Mouse (Mus musculus) liver, embryonic 13.5 days (tissue): ENCODE measurements around the gene Stx6. TPM values are rescaled to one million over a fixed set of nuclear protein-coding genes. Genes with fewer than 3 reads are reported as not detected.

Source experiments
- ATAC-seq: fragments of 200-750 bp; cut with Nextera tagmentation; 2 replicates; pipeline ENCODE4 v1.8.0; 2017; ENCODE audit warnings: low read depth, mild to moderate bottlenecking, moderate number of reproducible peaks, moderate library complexity
- DNase-seq: peaks from one replicate; pipeline ENCODE4 v3.0.0; 2022
- H3K27ac ChIP-seq: fragments of 300-500 bp; sonication (generic); 2 replicates; pipeline ENCODE4 v1.5.1; 2015; ENCODE audit warnings: moderate library complexity, mild to moderate bottlenecking, inconsistent platforms
- H3K27me3 ChIP-seq: fragments of 300-500 bp; sonication (generic); 2 replicates; pipeline ENCODE4 v1.6.1; 2015; ENCODE audit warnings: mild to moderate bottlenecking, inconsistent platforms
- H3K36me3 ChIP-seq: fragments of 300-500 bp; sonication (generic); 2 replicates; pipeline ENCODE4 v1.6.1; 2015; ENCODE audit warnings: mild to moderate bottlenecking, inconsistent platforms
- H3K4me1 ChIP-seq: fragments of 300-500 bp; sonication (generic); replicated peaks from 2 replicates; pipeline ENCODE4 v1.6.1; 2015; ENCODE audit warnings: inconsistent platforms
- H3K4me2 ChIP-seq: fragments of 300-500 bp; sonication (generic); 2 replicates; pipeline ENCODE4 v1.6.1; 2015; ENCODE audit warnings: inconsistent platforms, mild to moderate bottlenecking, moderate library complexity
- H3K4me3 ChIP-seq: fragments of 300-500 bp; sonication (generic); replicated peaks from 2 replicates; pipeline ENCODE4 v1.5.1; 2015; ENCODE audit warnings: mild to moderate bottlenecking, inconsistent platforms
- H3K9ac ChIP-seq: fragments of 300-500 bp; sonication (generic); 2 replicates; pipeline ENCODE4 v1.6.1; 2015; ENCODE audit warnings: mild to moderate bottlenecking, inconsistent platforms
- H3K9me3 ChIP-seq: fragments of 300-500 bp; sonication (generic); replicated peaks from 2 replicates; pipeline ENCODE4 v1.6.1; 2016; ENCODE audit warnings: inconsistent platforms
- WGBS: fragments of 180-500 bp; shearing (Covaris S2); methylation state at CpG from one replicate; pipeline ENCODE4 v1.1.7; 2015; ENCODE audit not compliant: insufficient replicate concordance; 5-methylcytosine and 5-hydroxymethylcytosine counted together
- polyA plus RNA-seq: library from polyadenylated mRNA; unstranded; fragments of >200 nt; fragmentation: Nextera tagmentation; extraction: Ambion mirVana; gene quantifications from 2 replicates; pipeline ENCODE4 v1.2.1, GENCODE M21; 2015

Gene Stx6
- polyA plus RNA-seq, 1 experiment from 2014 or later: 10.8 TPM

- H3K27ac ChIP-seq: no peak overlapping the region
- no peaks in the 10 kb centered on the region for H3K9me3 ChIP-seq
- no peak overlapping the region for H3K9ac ChIP-seq
- H3K36me3 ChIP-seq: 0 out of 2 replicates have a peak, but pooled peaks cover 2% of the 10 kb centered on the region
- H3K4me3 ChIP-seq: no peak overlapping the region
- no peak for DNase-seq
- ATAC-seq: 0 out of 2 replicates have a peak, but pooled peaks have one; percentile 18
- peaks cover 12% of the 10 kb centered on the region; the same call in 1 of the 2 replicates for H3K4me1 ChIP-seq
- no peaks in the 10 kb centered on the region for H3K27me3 ChIP-seq
- 72% methylated on average over 11 of the region's 11 CpGs for WGBS
- H3K4me2 ChIP-seq: no peak overlapping the region
Observed at GRCm38 (mm10) chr1:155210011-155210763, 51.7 kb downstream of the Stx6 start.

GRCm38 (mm10) chr1:155211017-155211416 lies 52.5 kb downstream of the Stx6 start:
- no peaks in the 10 kb centered on the region for H3K9me3 ChIP-seq
- no peak overlapping the region for H3K27ac ChIP-seq
- no peaks in the 10 kb centered on the region for H3K36me3 ChIP-seq
- no peak overlapping the region for H3K9ac ChIP-seq
- no peak for DNase-seq
- no peak overlapping the region for H3K4me2 ChIP-seq
- H3K4me1 ChIP-seq: peaks cover 12% of the 10 kb centered on the region; the same call in 1 of the 2 replicates
- 45% methylated on average over 7 of the region's 7 CpGs for WGBS
- no peaks in the 10 kb centered on the region for H3K27me3 ChIP-seq
- H3K4me3 ChIP-seq: no peak overlapping the region
- ATAC-seq: no peak

- ATAC-seq (no peak), DNase-seq (no peak)
- Histone ChIP-seq H3K27me3 (no peaks in the 10 kb centered on the region), H3K9me3 (no peaks in the 10 kb centered on the region), H3K4me3 (no peak overlapping the region), H3K4me2 (no peak overlapping the region), H3K36me3 (no peaks in the 10 kb centered on the region), H3K9ac (no peak overlapping the region), H3K27ac (no peak overlapping the region), H3K4me1 (peaks cover 12% of the 10 kb centered on the region; the same call in 1 of the 2 replicates)
- WGBS: 51% methylated on average over 4 of the region's 4 CpGs
Observed at GRCm38 (mm10) chr1:155212081-155212480, 53.6 kb downstream of the Stx6 start.

- no peak for ATAC-seq
- 58% methylated on average over 6 of the region's 6 CpGs for WGBS
- Histone ChIP-seq H3K4me3 (no peak overlapping the region), H3K36me3 (no peaks in the 10 kb centered on the region), H3K9ac (no peak overlapping the region), H3K27ac (no peak overlapping the region), H3K4me2 (no peak overlapping the region), H3K27me3 (no peaks in the 10 kb centered on the region), H3K9me3 (no peaks in the 10 kb centered on the region), H3K4me1 (peaks cover 12% of the 10 kb centered on the region; the same call in 1 of the 2 replicates)
- DNase-seq: no peak
Observed at GRCm38 (mm10) chr1:155212493-155212892, 54.0 kb downstream of the Stx6 start.

GRCm38 (mm10) chr1:155212936-155213774 lies 54.6 kb downstream of the Stx6 start:
- no peak overlapping the region for H3K27ac ChIP-seq
- no peak overlapping the region for H3K9ac ChIP-seq
- 47% methylated on average over 18 of the region's 18 CpGs for WGBS

GRCm38 (mm10) chr1:155213912-155214311 lies 55.4 kb downstream of the Stx6 start:
- Histone ChIP-seq H3K4me3 (no peak overlapping the region), H3K27ac (no peak overlapping the region), H3K27me3 (no peaks in the 10 kb centered on the region), H3K36me3 (no peaks in the 10 kb centered on the region), H3K4me1 (peaks cover 12% of the 10 kb centered on the region; the same call in 1 of the 2 replicates), H3K9ac (no peak overlapping the region), H3K4me2 (no peak overlapping the region), H3K9me3 (no peaks in the 10 kb centered on the region)
- no peak for ATAC-seq
- 76% methylated on average over 7 of the region's 7 CpGs for WGBS
- no peak for DNase-seq

More at GRCm38 (mm10) chr1:155212936-155213774, 54.6 kb downstream of the Stx6 start:
- Histone ChIP-seq H3K4me3 (no peak overlapping the region), H3K27me3 (no peaks in the 10 kb centered on the region), H3K4me2 (no peak overlapping the region), H3K36me3 (no peaks in the 10 kb centered on the region), H3K9me3 (no peaks in the 10 kb centered on the region), H3K4me1 (peaks cover 12% of the 10 kb centered on the region; the same call in 1 of the 2 replicates)
- DNase-seq (no peak), ATAC-seq (no peak)

- no peaks in the 10 kb centered on the region for H3K9me3 ChIP-seq
- no peaks in the 10 kb centered on the region for H3K27me3 ChIP-seq
- H3K27ac ChIP-seq: no peak overlapping the region
- no peak for DNase-seq
- 44% methylated on average over 9 of the region's 9 CpGs for WGBS
- no peak for ATAC-seq
- H3K4me3 ChIP-seq: no peak overlapping the region
- peaks cover 12% of the 10 kb centered on the region; the same call in 1 of the 2 replicates for H3K4me1 ChIP-seq
- no peak overlapping the region for H3K9ac ChIP-seq
- H3K36me3 ChIP-seq: no peaks in the 10 kb centered on the region
- H3K4me2 ChIP-seq: no peak overlapping the region
Observed at GRCm38 (mm10) chr1:155215066-155215764, 56.7 kb downstream of the Stx6 start.

GRCm38 (mm10) chr1:155216313-155216712 lies 57.8 kb downstream of the Stx6 start:
- no peak for DNase-seq

GRCm38 (mm10) chr1:155216844-155217243 lies 58.3 kb downstream of the Stx6 start:
- ATAC-seq (no peak), DNase-seq (no peak)
- no peak overlapping the region for H3K4me3 ChIP-seq
- peaks cover 10% of the 10 kb centered on the region; the same call in 1 of the 2 replicates for H3K4me1 ChIP-seq
- 69% methylated on average over 6 of the region's 6 CpGs for WGBS
- no peak overlapping the region for H3K4me2 ChIP-seq
- no peak overlapping the region for H3K27ac ChIP-seq
- H3K9ac ChIP-seq: no peak overlapping the region
- no peaks in the 10 kb centered on the region for H3K9me3 ChIP-seq
- no peaks in the 10 kb centered on the region for H3K36me3 ChIP-seq
- no peaks in the 10 kb centered on the region for H3K27me3 ChIP-seq

More at GRCm38 (mm10) chr1:155216313-155216712, 57.8 kb downstream of the Stx6 start:
- no peak overlapping the region for H3K4me2 ChIP-seq
- H3K4me3 ChIP-seq: no peak overlapping the region
- no peaks in the 10 kb centered on the region for H3K27me3 ChIP-seq
- no peak overlapping the region for H3K9ac ChIP-seq
- 67% methylated on average over 11 of the region's 11 CpGs for WGBS
- no peaks in the 10 kb centered on the region for H3K36me3 ChIP-seq
- no peak overlapping the region for H3K27ac ChIP-seq
- ATAC-seq: no peak
- peaks cover 10% of the 10 kb centered on the region; the same call in 1 of the 2 replicates for H3K4me1 ChIP-seq
- H3K9me3 ChIP-seq: no peaks in the 10 kb centered on the region

- Histone ChIP-seq H3K9me3 (no peaks in the 10 kb centered on the region), H3K9ac (no peak overlapping the region), H3K27me3 (no peaks in the 10 kb centered on the region), H3K36me3 (no peaks in the 10 kb centered on the region), H3K4me2 (no peak overlapping the region), H3K27ac (no peak overlapping the region), H3K4me3 (no peak overlapping the region), H3K4me1 (peaks cover 13% of the 10 kb centered on the region)
- DNase-seq: peak; percentile 35
- ATAC-seq: no peak
- 42% methylated on average over 9 of the region's 9 CpGs for WGBS
Observed at GRCm38 (mm10) chr1:155217865-155218541, 59.5 kb downstream of the Stx6 start.
